Mouse (Mus musculus) liver, embryonic 11.5 days (tissue): ENCODE results near the gene Sept7. TPM values are rescaled to one million over a fixed set of nuclear protein-coding genes. Genes with fewer than 3 reads are reported as not detected.

Experiments used
- polyA plus RNA-seq: library from polyadenylated mRNA; unstranded; fragments of >200 nt; fragmentation: Nextera tagmentation; extraction: Ambion mirVana; gene quantifications from 2 replicates; pipeline ENCODE4 v1.2.1, GENCODE M21; 2014

The Sept7 gene
- polyA plus RNA-seq, 1 experiment from 2014 or later = 219 TPM

Other genes with a start within 250 kb of the Sept7 start
- not detected in 2 replicates for gene Gm10181, start 163.0 kb upstream of the Sept7 start, polyA plus RNA-seq
- gene Herpud2, start 100.6 kb upstream of the Sept7 start, polyA plus RNA-seq = 23.2 and 27.0 TPM in 2 replicates
- gene Eepd1, start 229.1 kb downstream of the Sept7 start, polyA plus RNA-seq = 9.4 and 10.9 TPM in 2 replicates